Mouse (Mus musculus): ENCODE measurements at regions not wholly inside any gene's neighbourhood (a gene's known extent, or its start where the extent isn't known, plus 50 kb on each side); places are given as distances from the start of the nearest gene placed in this dataset.

- no peak for ATAC-seq (ENCODE audit: insufficient read depth, low FRiP score, low TSS enrichment)
Measured at GRCm38 (mm10) chr6:99898077-99898476, 171.9 kb upstream of the Prok2 start.

GRCm38 (mm10) chr6:99895558-99895957 lies 169.4 kb upstream of the Prok2 start:
- H3K27me3 ChIP-seq (ENCODE audit: control insufficient read depth, insufficient read depth, low read length), result no peaks in the 10 kb centered on the region
- 86% methylated on average over 4 of the region's 4 CpGs for WGBS
- no peak for DNase-seq (ENCODE audit: low spot score)

More at GRCm38 (mm10) chr6:99898077-99898476, 171.9 kb upstream of the Prok2 start:
- no peaks in the 10 kb centered on the region for H3K4me1 ChIP-seq (ENCODE audit: control insufficient read depth, insufficient read depth, low read length)
- no peaks in the 10 kb centered on the region for H3K36me3 ChIP-seq (ENCODE audit: control insufficient read depth, insufficient read depth, low read length)
- no peak overlapping the region for H3K4me2 ChIP-seq (ENCODE audit: low read depth)
- WGBS, result 83% methylated on average over 2 of the region's 2 CpGs
- H3K9ac ChIP-seq (ENCODE audit: low read length), result no peak overlapping the region
- H3K27ac ChIP-seq (ENCODE audit: low read depth, low read length), result no peak overlapping the region
- no peaks in the 10 kb centered on the region for H3K9me3 ChIP-seq (ENCODE audit: control insufficient read depth, low read length)
- no peak for DNase-seq (ENCODE audit: low spot score)
- H3K27me3 ChIP-seq (ENCODE audit: control insufficient read depth, insufficient read depth, low read length), result no peaks in the 10 kb centered on the region
- no peak overlapping the region for H3K4me3 ChIP-seq (ENCODE audit: low read depth, low read length)

GRCm38 (mm10) chr6:99893936-99894335 lies 167.7 kb upstream of the Prok2 start:
- Histone ChIP-seq H3K36me3 (ENCODE audit: control insufficient read depth, insufficient read depth, low read length) (no peaks in the 10 kb centered on the region), H3K27me3 (ENCODE audit: control insufficient read depth, insufficient read depth, low read length) (no peaks in the 10 kb centered on the region), H3K4me2 (ENCODE audit: low read depth) (no peak overlapping the region), H3K4me3 (ENCODE audit: low read depth, low read length) (no peak overlapping the region), H3K9ac (ENCODE audit: low read length) (no peak overlapping the region), H3K4me1 (ENCODE audit: control insufficient read depth, insufficient read depth, low read length) (no peaks in the 10 kb centered on the region), H3K27ac (ENCODE audit: low read depth, low read length) (no peak overlapping the region), H3K9me3 (ENCODE audit: control insufficient read depth, low read length) (no peaks in the 10 kb centered on the region)
- no peak for DNase-seq (ENCODE audit: low spot score)
- WGBS, result 27% methylated on average over 4 of the region's 4 CpGs
- no peak for ATAC-seq (ENCODE audit: insufficient read depth, low FRiP score, low TSS enrichment)

More at GRCm38 (mm10) chr6:99895558-99895957, 169.4 kb upstream of the Prok2 start:
- Histone ChIP-seq H3K9me3 (ENCODE audit: control insufficient read depth, low read length) (no peaks in the 10 kb centered on the region), H3K4me2 (ENCODE audit: low read depth) (no peak overlapping the region), H3K4me3 (ENCODE audit: low read depth, low read length) (no peak overlapping the region), H3K36me3 (ENCODE audit: control insufficient read depth, insufficient read depth, low read length) (no peaks in the 10 kb centered on the region), H3K27ac (ENCODE audit: low read depth, low read length) (no peak overlapping the region), H3K9ac (ENCODE audit: low read length) (no peak overlapping the region), H3K4me1 (ENCODE audit: control insufficient read depth, insufficient read depth, low read length) (no peaks in the 10 kb centered on the region)
- no peak for ATAC-seq (ENCODE audit: insufficient read depth, low FRiP score, low TSS enrichment)

GRCm38 (mm10) chr6:99892204-99892603 lies 166.0 kb upstream of the Prok2 start:
- no peaks in the 10 kb centered on the region for H3K9me3 ChIP-seq (ENCODE audit: control insufficient read depth, low read length)
- DNase-seq (ENCODE audit: low spot score) (no peak), ATAC-seq (ENCODE audit: insufficient read depth, low FRiP score, low TSS enrichment) (no peak)
- H3K27ac ChIP-seq (ENCODE audit: low read depth, low read length), result no peak overlapping the region
- no peak overlapping the region for H3K4me3 ChIP-seq (ENCODE audit: low read depth, low read length)
- H3K4me1 ChIP-seq (ENCODE audit: control insufficient read depth, insufficient read depth, low read length), result no peaks in the 10 kb centered on the region
- H3K9ac ChIP-seq (ENCODE audit: low read length), result no peak overlapping the region
- H3K36me3 ChIP-seq (ENCODE audit: control insufficient read depth, insufficient read depth, low read length), result no peaks in the 10 kb centered on the region
- 90% methylated on average over 9 of the region's 9 CpGs for WGBS
- H3K27me3 ChIP-seq (ENCODE audit: control insufficient read depth, insufficient read depth, low read length), result no peaks in the 10 kb centered on the region
- no peak overlapping the region for H3K4me2 ChIP-seq (ENCODE audit: low read depth)

GRCm38 (mm10) chr6:99891790-99892189 lies 165.6 kb upstream of the Prok2 start:
- no peak overlapping the region for H3K9ac ChIP-seq (ENCODE audit: low read length)
- H3K27ac ChIP-seq (ENCODE audit: low read depth, low read length), result no peak overlapping the region
- DNase-seq (ENCODE audit: low spot score) (no peak), ATAC-seq (ENCODE audit: insufficient read depth, low FRiP score, low TSS enrichment) (no peak)
- no peaks in the 10 kb centered on the region for H3K36me3 ChIP-seq (ENCODE audit: control insufficient read depth, insufficient read depth, low read length)
- no peaks in the 10 kb centered on the region for H3K4me1 ChIP-seq (ENCODE audit: control insufficient read depth, insufficient read depth, low read length)
- no peaks in the 10 kb centered on the region for H3K27me3 ChIP-seq (ENCODE audit: control insufficient read depth, insufficient read depth, low read length)
- 61% methylated on average over 2 of the region's 2 CpGs for WGBS
- no peak overlapping the region for H3K4me3 ChIP-seq (ENCODE audit: low read depth, low read length)
- H3K4me2 ChIP-seq (ENCODE audit: low read depth), result no peak overlapping the region
- H3K9me3 ChIP-seq (ENCODE audit: control insufficient read depth, low read length), result no peaks in the 10 kb centered on the region

DNA sequence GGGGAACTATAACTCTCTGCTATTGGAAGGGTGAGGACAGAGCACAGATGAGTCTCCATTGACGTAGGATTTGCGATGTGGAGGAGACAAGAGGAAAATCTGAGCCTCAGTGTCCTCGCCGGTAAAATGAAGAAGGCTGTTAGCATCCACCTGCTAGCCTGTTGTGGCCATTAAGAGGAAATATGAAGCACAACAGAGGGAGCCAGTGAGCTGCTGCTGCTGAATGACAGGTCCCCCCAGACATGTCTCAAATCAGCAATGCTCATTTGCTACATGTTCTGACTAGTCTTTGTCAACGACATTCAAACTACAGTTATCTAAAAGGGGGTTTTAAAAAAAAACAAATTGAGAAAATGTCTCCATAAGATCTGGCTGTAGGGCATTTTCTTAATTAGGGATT lies 164.6 kb upstream of the Prok2 start:
- Histone ChIP-seq H3K9me3 (ENCODE audit: control insufficient read depth, low read length) (no peaks in the 10 kb centered on the region), H3K9ac (ENCODE audit: low read length) (no peak overlapping the region), H3K27me3 (ENCODE audit: control insufficient read depth, insufficient read depth, low read length) (no peaks in the 10 kb centered on the region), H3K27ac (ENCODE audit: low read depth, low read length) (no peak overlapping the region), H3K4me2 (ENCODE audit: low read depth) (no peak overlapping the region), H3K36me3 (ENCODE audit: control insufficient read depth, insufficient read depth, low read length) (no peaks in the 10 kb centered on the region), H3K4me1 (ENCODE audit: control insufficient read depth, insufficient read depth, low read length) (no peaks in the 10 kb centered on the region), H3K4me3 (ENCODE audit: low read depth, low read length) (no peak overlapping the region)
- ATAC-seq (ENCODE audit: insufficient read depth, low FRiP score, low TSS enrichment) (no peak), DNase-seq (ENCODE audit: low spot score) (no peak)
- WGBS, result 88% methylated on average over 5 of the region's 5 CpGs

GRCm38 (mm10) chr6:99889055-99889454 lies 162.9 kb upstream of the Prok2 start:
- H3K36me3 ChIP-seq (ENCODE audit: control insufficient read depth, insufficient read depth, low read length), result no peaks in the 10 kb centered on the region
- DNase-seq (ENCODE audit: low spot score), result no peak

DNA sequence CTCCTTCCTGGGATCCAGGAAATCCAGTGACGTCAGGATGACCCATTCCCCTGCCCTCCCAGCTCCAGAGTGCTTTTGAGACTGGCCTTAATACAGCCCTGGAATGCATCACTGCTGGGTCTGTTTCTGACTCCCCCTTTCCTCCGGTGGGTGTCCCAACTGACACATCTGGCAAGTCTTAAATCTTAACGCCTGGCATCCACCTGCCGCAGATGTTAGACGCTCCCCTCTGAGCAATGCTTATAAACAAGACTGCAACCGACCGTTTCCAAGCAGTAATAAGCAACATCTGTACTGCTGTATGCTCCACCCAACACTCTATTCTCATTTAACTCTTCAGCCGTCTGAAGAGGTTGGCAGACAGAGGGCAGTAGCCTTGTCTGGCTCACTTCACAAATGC lies 161.7 kb upstream of the Prok2 start:
- ATAC-seq (ENCODE audit: insufficient read depth, low FRiP score, low TSS enrichment), result no peak
- Histone ChIP-seq H3K27me3 (ENCODE audit: control insufficient read depth, insufficient read depth, low read length) (no peaks in the 10 kb centered on the region), H3K9ac (ENCODE audit: low read length) (no peak overlapping the region), H3K9me3 (ENCODE audit: control insufficient read depth, low read length) (no peaks in the 10 kb centered on the region), H3K4me1 (ENCODE audit: control insufficient read depth, insufficient read depth, low read length) (no peaks in the 10 kb centered on the region), H3K27ac (ENCODE audit: low read depth, low read length) (no peak overlapping the region), H3K36me3 (ENCODE audit: control insufficient read depth, insufficient read depth, low read length) (no peaks in the 10 kb centered on the region), H3K4me3 (ENCODE audit: low read depth, low read length) (no peak overlapping the region), H3K4me2 (ENCODE audit: low read depth) (no peak overlapping the region)
- DNase-seq (ENCODE audit: low spot score), result no peak
- 45% methylated on average over 8 of the region's 8 CpGs for WGBS

More at GRCm38 (mm10) chr6:99889055-99889454, 162.9 kb upstream of the Prok2 start:
- ATAC-seq (ENCODE audit: insufficient read depth, low FRiP score, low TSS enrichment), result no peak
- Histone ChIP-seq H3K4me1 (ENCODE audit: control insufficient read depth, insufficient read depth, low read length) (no peaks in the 10 kb centered on the region), H3K4me2 (ENCODE audit: low read depth) (no peak overlapping the region), H3K4me3 (ENCODE audit: low read depth, low read length) (no peak overlapping the region), H3K27ac (ENCODE audit: low read depth, low read length) (no peak overlapping the region), H3K27me3 (ENCODE audit: control insufficient read depth, insufficient read depth, low read length) (no peaks in the 10 kb centered on the region), H3K9me3 (ENCODE audit: control insufficient read depth, low read length) (no peaks in the 10 kb centered on the region), H3K9ac (ENCODE audit: low read length) (no peak overlapping the region)
- WGBS, result 49% methylated on average over 9 of the region's 9 CpGs

DNA sequence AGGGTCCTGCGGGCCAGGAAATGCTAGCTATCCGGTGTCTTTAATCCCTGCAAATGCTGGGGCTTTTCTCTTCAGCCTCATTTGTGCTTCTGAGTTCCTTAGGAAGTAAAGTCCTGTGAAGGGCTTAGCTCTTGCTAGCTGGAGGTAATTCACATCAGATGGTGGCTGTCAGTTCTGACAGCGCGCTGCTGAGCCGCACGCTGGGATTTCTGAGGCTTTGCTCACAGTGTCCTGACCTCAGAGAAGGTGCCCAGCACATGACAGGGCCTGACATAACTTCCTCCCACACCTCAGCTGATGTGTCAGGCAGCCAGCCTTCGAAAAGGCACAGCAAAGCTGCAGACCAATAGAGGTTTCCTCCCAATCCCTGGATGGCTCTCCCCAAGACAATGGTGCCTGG lies 158.6 kb upstream of the Prok2 start:
- Histone ChIP-seq H3K4me1 (ENCODE audit: control insufficient read depth, insufficient read depth, low read length) (0 out of 2 replicates have a peak, but pooled peaks cover 3% of the 10 kb centered on the region), H3K4me2 (ENCODE audit: low read depth) (no peak overlapping the region), H3K27ac (ENCODE audit: low read depth, low read length) (no peak overlapping the region), H3K9me3 (ENCODE audit: control insufficient read depth, low read length) (no peaks in the 10 kb centered on the region), H3K9ac (ENCODE audit: low read length) (no peak overlapping the region), H3K27me3 (ENCODE audit: control insufficient read depth, insufficient read depth, low read length) (no peaks in the 10 kb centered on the region), H3K36me3 (ENCODE audit: control insufficient read depth, insufficient read depth, low read length) (no peaks in the 10 kb centered on the region), H3K4me3 (ENCODE audit: low read depth, low read length) (no peak overlapping the region)
- DNase-seq (ENCODE audit: low spot score), result peak; percentile 35
- 19% methylated on average over 7 of the region's 7 CpGs for whole genome bisulfite sequencing
- ATAC-seq (ENCODE audit: insufficient read depth, low FRiP score, low TSS enrichment), result no peak

All from neural tube, embryonic 11.5 days (tissue).